Mouse (Mus musculus) stomach, embryonic 16.5 days (tissue): Measurements from ENCODE around the gene Ccdc125. TPM values are rescaled to one million over a fixed set of nuclear protein-coding genes. Genes with fewer than 3 reads are reported as not detected.
A peak's percentile ranks its signal among the peaks of the same experiment; 100 is the strongest.

Experiments used
- ATAC-seq: fragments of 200-750 bp; cut with Nextera tagmentation; 2 replicates; pipeline ENCODE4 v1.8.0; 2017; ENCODE audit warnings: moderate number of reproducible peaks, moderate TSS enrichment; ENCODE audit not compliant: insufficient read depth, low FRiP score
- H3K27ac ChIP-seq: fragments of 300-500 bp; sonication (generic); 2 replicates; pipeline ENCODE4 v1.5.1; 2014; ENCODE audit warnings: low read length
- H3K27me3 ChIP-seq: fragments of 300-500 bp; sonication (generic); 2 replicates; pipeline ENCODE4 v1.6.1; 2014; ENCODE audit warnings: low read length, control low read depth, mixed read lengths; ENCODE audit not compliant: control insufficient read depth, insufficient read depth
- H3K36me3 ChIP-seq: fragments of 300-500 bp; sonication (generic); 2 replicates; pipeline ENCODE4 v1.6.1; 2014; ENCODE audit warnings: low read length; ENCODE audit not compliant: control insufficient read depth, insufficient read depth
- H3K4me1 ChIP-seq: fragments of 300-500 bp; sonication (generic); 2 replicates; pipeline ENCODE4 v1.6.1; 2014; ENCODE audit warnings: low read length, control low read depth, mixed read lengths; ENCODE audit not compliant: control insufficient read depth, insufficient read depth
- H3K4me2 ChIP-seq: fragments of 300-500 bp; sonication (generic); 2 replicates; pipeline ENCODE4 v1.6.1; 2014; ENCODE audit warnings: low read depth, low read length, mixed read lengths
- H3K4me3 ChIP-seq: fragments of 300-500 bp; sonication (generic); replicated peaks from 2 replicates; pipeline ENCODE4 v1.5.1; 2014; ENCODE audit warnings: mild to moderate bottlenecking, low read length
- H3K9ac ChIP-seq: fragments of 300-500 bp; sonication (generic); 2 replicates; pipeline ENCODE4 v1.6.1; 2014; ENCODE audit warnings: low read length
- H3K9me3 ChIP-seq: fragments of 300-500 bp; sonication (generic); replicated peaks from 2 replicates; pipeline ENCODE4 v1.6.1; 2016; ENCODE audit warnings: low read length, control low read depth; ENCODE audit not compliant: control insufficient read depth
- WGBS: fragments of 180-500 bp; shearing (Covaris S2); extraction: QIAGEN DNeasy Blood & Tissue Kit; methylation state at CpG from one replicate; pipeline ENCODE4 v1.1.7; 2014; 5-methylcytosine and 5-hydroxymethylcytosine counted together
- polyA plus RNA-seq: library from polyadenylated mRNA; unstranded; fragments of >200 nt; fragmentation: Nextera tagmentation; extraction: Ambion mirVana; gene quantifications from 2 replicates; pipeline ENCODE4 v1.2.1, GENCODE M21; 2015

The Ccdc125 gene
- polyA plus RNA-seq, 1 experiment from 2014 or later: 8.1 TPM

GRCm38 (mm10) chr13:100659864-100660456, 9.6 kb upstream of the Ccdc125 start:
- no peaks in the 10 kb centered on the region for H3K4me1 ChIP-seq
- ATAC-seq: no peak

GRCm38 (mm10) chr13:100670181-100670741, 744 bp downstream of the Ccdc125 start:
- no peaks in the 10 kb centered on the region for H3K9me3 ChIP-seq
- peak overlapping the region; percentile 80 for H3K27ac ChIP-seq
- no peaks in the 10 kb centered on the region for H3K4me1 ChIP-seq
- peak overlapping the region; percentile 86 for H3K9ac ChIP-seq
- WGBS: 30% methylated on average over 9 of the region's 9 CpGs
- peak overlapping the region; percentile 61 for H3K4me3 ChIP-seq
- peaks cover 5% of the 10 kb centered on the region; the same call in 1 of the 2 replicates for H3K36me3 ChIP-seq
- H3K27me3 ChIP-seq: no peaks in the 10 kb centered on the region
- no peak for ATAC-seq
- H3K4me2 ChIP-seq: peak overlapping the region; percentile 77

More at GRCm38 (mm10) chr13:100659864-100660456, 9.6 kb upstream of the Ccdc125 start:
- Histone ChIP-seq H3K27ac (no peak overlapping the region), H3K9me3 (no peaks in the 10 kb centered on the region), H3K36me3 (no peaks in the 10 kb centered on the region), H3K27me3 (no peaks in the 10 kb centered on the region), H3K4me3 (no peak overlapping the region), H3K4me2 (no peak overlapping the region), H3K9ac (no peak overlapping the region)
- WGBS: 39% methylated on average over 4 of the region's 4 CpGs

GRCm38 (mm10) chr13:100675936-100676635, 6.6 kb downstream of the Ccdc125 start:
- no peak overlapping the region for H3K27ac ChIP-seq
- no peaks in the 10 kb centered on the region for H3K27me3 ChIP-seq
- H3K4me3 ChIP-seq: no peak overlapping the region
- no peak for ATAC-seq
- WGBS: 85% methylated on average over 15 of the region's 15 CpGs
- H3K4me2 ChIP-seq: no peak overlapping the region
- H3K9me3 ChIP-seq: no peaks in the 10 kb centered on the region
- no peak overlapping the region for H3K9ac ChIP-seq
- H3K4me1 ChIP-seq: no peaks in the 10 kb centered on the region
- H3K36me3 ChIP-seq: no peaks in the 10 kb centered on the region

GRCm38 (mm10) chr13:100681615-100682014, 12.1 kb downstream of the Ccdc125 start:
- Histone ChIP-seq H3K9me3 (no peaks in the 10 kb centered on the region), H3K4me1 (no peaks in the 10 kb centered on the region), H3K27ac (no peak overlapping the region), H3K4me2 (no peak overlapping the region), H3K36me3 (no peaks in the 10 kb centered on the region), H3K27me3 (no peaks in the 10 kb centered on the region), H3K4me3 (no peak overlapping the region), H3K9ac (no peak overlapping the region)
- 87% methylated on average over 8 of the region's 8 CpGs for WGBS
- ATAC-seq: no peak

GRCm38 (mm10) chr13:100682837-100683236, 13.3 kb downstream of the Ccdc125 start:
- Histone ChIP-seq H3K4me2 (no peak overlapping the region), H3K4me3 (no peak overlapping the region), H3K9ac (no peak overlapping the region), H3K27me3 (no peaks in the 10 kb centered on the region), H3K36me3 (no peaks in the 10 kb centered on the region), H3K4me1 (no peaks in the 10 kb centered on the region), H3K9me3 (no peaks in the 10 kb centered on the region), H3K27ac (no peak overlapping the region)
- 75% methylated on average over 2 of the region's 2 CpGs for WGBS
- no peak for ATAC-seq

GRCm38 (mm10) chr13:100684355-100684754, 14.8 kb downstream of the Ccdc125 start:
- no peak for ATAC-seq
- Histone ChIP-seq H3K9ac (no peak overlapping the region), H3K9me3 (no peaks in the 10 kb centered on the region), H3K27ac (no peak overlapping the region), H3K27me3 (no peaks in the 10 kb centered on the region), H3K4me2 (no peak overlapping the region), H3K4me1 (no peaks in the 10 kb centered on the region), H3K36me3 (no peaks in the 10 kb centered on the region), H3K4me3 (no peak overlapping the region)
- 76% methylated on average over 2 of the region's 2 CpGs for WGBS

GRCm38 (mm10) chr13:100687513-100687912, 18.0 kb downstream of the Ccdc125 start:
- no peaks in the 10 kb centered on the region for H3K27me3 ChIP-seq
- WGBS: 67% methylated on average over 7 of the region's 7 CpGs

GRCm38 (mm10) chr13:100697541-100697940, 28.0 kb downstream of the Ccdc125 start:
- Histone ChIP-seq H3K4me2 (no peak overlapping the region), H3K27me3 (no peaks in the 10 kb centered on the region), H3K9ac (no peak overlapping the region), H3K4me1 (no peaks in the 10 kb centered on the region), H3K27ac (no peak overlapping the region), H3K9me3 (no peaks in the 10 kb centered on the region), H3K36me3 (peaks cover 22% of the 10 kb centered on the region; the same call in 1 of the 2 replicates), H3K4me3 (no peak overlapping the region)
- no peak for ATAC-seq
- WGBS: 92% methylated on average over 3 of the region's 3 CpGs

More at GRCm38 (mm10) chr13:100687513-100687912, 18.0 kb downstream of the Ccdc125 start:
- Histone ChIP-seq H3K36me3 (no peaks in the 10 kb centered on the region), H3K4me2 (no peak overlapping the region), H3K4me3 (no peak overlapping the region), H3K27ac (no peak overlapping the region), H3K4me1 (no peaks in the 10 kb centered on the region), H3K9me3 (no peaks in the 10 kb centered on the region), H3K9ac (no peak overlapping the region)
- ATAC-seq: no peak

GRCm38 (mm10) chr13:100698866-100699265, 29.3 kb downstream of the Ccdc125 start:
- ATAC-seq: no peak
- Histone ChIP-seq H3K27ac (no peak overlapping the region), H3K4me3 (no peak overlapping the region), H3K36me3 (peaks cover 33% of the 10 kb centered on the region), H3K27me3 (no peaks in the 10 kb centered on the region), H3K4me1 (no peaks in the 10 kb centered on the region), H3K9ac (no peak overlapping the region), H3K4me2 (no peak overlapping the region), H3K9me3 (no peaks in the 10 kb centered on the region)
- WGBS: 94% methylated on average over 10 of the region's 10 CpGs
